Mouse (Mus musculus) cortical plate, adult 2 months (tissue): Measurements from ENCODE around the gene Stox2.

Source experiments
- CTCF ChIP-seq: fragments of 200-500 bp; IDR thresholded peaks from 2 replicates; pipeline ENCODE4 v1.5.1; 2011; ENCODE audit warnings: mild to moderate bottlenecking, control low read depth, low read length; ENCODE audit not compliant: insufficient read depth; ENCODE audit errors: extremely low read depth
- POLR2A ChIP-seq: fragments of 200-500 bp; IDR thresholded peaks from 2 replicates; pipeline ENCODE4 v1.6.1; 2011; ENCODE audit warnings: mild to moderate bottlenecking, low read length, control low read depth; ENCODE audit not compliant: insufficient read depth; ENCODE audit errors: extremely low read depth

DNA sequence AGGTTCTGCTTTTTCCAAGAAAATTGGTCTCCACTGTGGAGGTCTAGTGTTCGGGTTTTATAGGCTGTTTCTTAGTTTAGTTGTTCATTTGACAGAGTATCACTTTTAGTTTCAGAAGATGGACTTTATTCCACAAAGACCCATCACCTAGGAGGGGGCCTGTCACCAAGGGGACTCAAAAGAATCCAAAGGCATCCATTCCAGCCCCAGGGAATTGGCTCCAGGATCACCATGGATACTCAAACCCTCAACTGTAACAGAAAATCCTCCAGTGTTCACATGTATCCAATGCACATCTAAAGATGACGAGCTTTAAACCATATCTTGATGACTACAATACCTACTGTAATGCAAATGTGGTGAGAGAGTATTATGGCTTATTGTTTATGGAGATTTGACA, 267.4 kb downstream of the Stox2 start:
- TF ChIP-seq POLR2A = no peak
- no peak for TF ChIP-seq CTCF
